Mouse (Mus musculus) hindbrain, embryonic 10.5 days (tissue): ENCODE data around the gene Dusp23. TPM values are rescaled to one million over a fixed set of nuclear protein-coding genes. Genes with fewer than 3 reads are reported as not detected.

Experiments used
- DNase-seq: peaks from one replicate; pipeline ENCODE4 v3.0.0-alpha.2; 2017; ENCODE audit warnings: low spot score
- H3K27ac ChIP-seq: fragments of 300-500 bp; sonication (generic); 2 replicates; pipeline ENCODE4 v1.5.1; 2016; ENCODE audit warnings: mild to moderate bottlenecking, moderate library complexity
- H3K27me3 ChIP-seq: fragments of 300-500 bp; sonication (generic); 2 replicates; pipeline ENCODE4 v1.6.1; 2016; ENCODE audit warnings: mild to moderate bottlenecking; ENCODE audit not compliant: poor library complexity, insufficient read depth, severe bottlenecking
- H3K36me3 ChIP-seq: fragments of 300-500 bp; sonication (generic); 2 replicates; pipeline ENCODE4 v1.6.1; 2016; ENCODE audit warnings: mild to moderate bottlenecking, moderate library complexity
- H3K4me1 ChIP-seq: fragments of 300-500 bp; sonication (generic); replicated peaks from 2 replicates; pipeline ENCODE4 v1.6.1; 2016; ENCODE audit warnings: mild to moderate bottlenecking
- H3K4me3 ChIP-seq: fragments of 300-500 bp; sonication (generic); 2 replicates; pipeline ENCODE4 v1.5.1; 2016; ENCODE audit warnings: mild to moderate bottlenecking, moderate library complexity
- H3K9me3 ChIP-seq: fragments of 300-500 bp; sonication (generic); 2 replicates; pipeline ENCODE4 v1.6.1; 2016; ENCODE audit warnings: mild to moderate bottlenecking, moderate library complexity
- WGBS: fragments of 180-500 bp; shearing (Covaris S2); methylation state at CpG from one replicate; pipeline ENCODE4 v1.1.7; 2016; 5-methylcytosine and 5-hydroxymethylcytosine counted together
- polyA plus RNA-seq: library from polyadenylated mRNA; unstranded; fragments of >200 nt; fragmentation: Nextera tagmentation; extraction: Ambion mirVana; gene quantifications from 2 replicates; pipeline ENCODE4 v1.2.1, GENCODE M21; 2016

Gene Dusp23
- 8.4 and 10.2 TPM in 2 replicates for polyA plus RNA-seq

DNA sequence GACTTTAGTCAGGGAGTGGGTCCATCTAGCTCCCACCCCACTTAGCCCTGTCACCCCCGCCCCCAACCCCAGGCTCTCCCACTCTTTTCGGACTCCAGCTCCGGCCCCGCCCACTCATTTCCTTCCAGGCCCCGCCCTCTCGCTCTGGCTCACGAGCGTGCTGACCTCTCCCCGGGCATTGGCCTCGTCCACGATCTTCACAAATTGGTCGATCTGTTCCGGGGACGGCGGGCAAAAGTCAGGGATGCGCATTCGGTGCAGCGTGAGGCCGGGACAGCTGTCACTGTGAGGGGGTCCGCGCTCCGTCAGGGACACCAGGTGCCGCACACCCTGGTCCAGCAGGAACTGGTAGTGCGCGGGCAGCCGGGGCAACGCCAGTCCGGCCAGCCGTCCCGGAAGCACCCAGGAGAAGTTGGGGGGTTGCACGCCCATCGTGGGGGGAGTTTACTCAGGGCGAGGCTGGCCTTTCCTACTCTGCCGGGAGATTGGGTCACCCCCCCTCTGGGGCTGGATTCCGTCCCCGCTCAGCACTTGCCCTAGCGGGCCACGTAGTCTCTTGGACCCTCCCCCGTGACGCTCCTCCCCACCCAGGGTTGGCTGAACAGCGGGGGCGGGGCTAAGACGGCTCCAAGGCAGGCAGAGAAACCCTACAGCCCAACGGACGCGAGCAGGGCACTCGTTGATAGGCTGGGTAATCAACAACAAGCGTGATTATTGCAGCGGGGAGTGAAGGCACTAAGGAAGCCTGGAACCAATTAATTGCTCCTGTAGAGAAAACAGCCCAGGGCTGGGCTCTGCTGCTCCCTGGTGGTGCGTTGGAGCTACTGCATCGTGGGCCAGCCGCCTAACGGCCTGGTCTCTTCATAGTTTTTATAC lies at the start of gene Dusp23:
Gene Dusp23 (minus strand): TSS at position 512 of the 876 bp plus-strand sequence.
- H3K4me1 ChIP-seq = peaks cover 15% of the 10 kb centered on the region; the same call in 1 of the 2 replicates
- H3K9me3 ChIP-seq = no peaks in the 10 kb centered on the region
- H3K27me3 ChIP-seq = no peaks in the 10 kb centered on the region
- peak within 1 kb of the TSS; percentile 82 for H3K4me3 ChIP-seq
- no peaks in the 10 kb centered on the region for H3K36me3 ChIP-seq
- peak; percentile 96 for DNase-seq
- WGBS = under 1% methylated on average over 53 of the region's 53 CpGs
- peak within 1 kb of the TSS; percentile 92 for H3K27ac ChIP-seq

DNA sequence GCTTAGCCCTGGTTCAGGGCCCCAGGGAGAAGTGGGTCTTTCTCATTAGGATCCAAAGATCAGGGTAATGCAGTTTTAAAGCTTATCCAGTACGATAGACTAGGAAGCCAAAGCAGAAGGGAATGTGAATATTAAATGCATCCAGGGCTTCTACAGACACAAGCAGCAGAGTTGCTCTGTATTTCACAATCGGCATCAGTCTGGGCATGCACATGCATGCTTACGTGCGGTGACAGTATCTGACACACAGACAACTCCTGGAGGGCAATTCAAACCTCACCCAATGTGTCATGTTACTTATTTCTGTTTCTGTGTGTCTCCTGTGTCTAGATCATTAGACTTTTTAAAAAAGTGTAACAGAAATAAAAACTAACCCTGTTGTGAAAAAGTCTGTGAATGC lies 48.0 kb upstream of the Dusp23 start:
- DNase-seq = no peak
- no peaks in the 10 kb centered on the region for H3K9me3 ChIP-seq
- WGBS = 90% methylated on average over 4 of the region's 4 CpGs
- H3K27ac ChIP-seq = no peak overlapping the region
- no peak overlapping the region for H3K4me3 ChIP-seq
- no peaks in the 10 kb centered on the region for H3K36me3 ChIP-seq
- no peaks in the 10 kb centered on the region for H3K27me3 ChIP-seq
- no peaks in the 10 kb centered on the region for H3K4me1 ChIP-seq

DNA sequence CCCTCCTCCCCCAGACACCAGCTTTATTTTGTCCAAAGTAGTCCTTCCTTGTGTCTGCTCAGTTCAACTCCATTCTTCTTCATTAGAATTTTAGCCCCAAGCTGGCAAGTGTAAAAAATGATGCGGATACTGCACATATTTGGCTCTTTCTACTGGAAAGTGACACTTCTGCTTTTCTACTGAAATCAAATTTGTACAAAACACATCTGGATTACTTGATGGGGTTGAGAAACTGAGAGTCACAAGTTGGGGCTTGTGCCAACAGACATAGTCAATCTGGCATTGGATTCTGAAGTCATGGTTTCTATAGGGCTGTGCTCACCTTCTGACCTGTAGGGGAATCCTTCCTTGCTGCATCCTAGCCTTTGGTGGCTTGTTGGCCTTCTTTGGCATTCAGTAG lies 38.0 kb upstream of the Dusp23 start:
- no peak for DNase-seq
- 97% methylated on average over 1 of the region's 1 CpGs for WGBS

DNA sequence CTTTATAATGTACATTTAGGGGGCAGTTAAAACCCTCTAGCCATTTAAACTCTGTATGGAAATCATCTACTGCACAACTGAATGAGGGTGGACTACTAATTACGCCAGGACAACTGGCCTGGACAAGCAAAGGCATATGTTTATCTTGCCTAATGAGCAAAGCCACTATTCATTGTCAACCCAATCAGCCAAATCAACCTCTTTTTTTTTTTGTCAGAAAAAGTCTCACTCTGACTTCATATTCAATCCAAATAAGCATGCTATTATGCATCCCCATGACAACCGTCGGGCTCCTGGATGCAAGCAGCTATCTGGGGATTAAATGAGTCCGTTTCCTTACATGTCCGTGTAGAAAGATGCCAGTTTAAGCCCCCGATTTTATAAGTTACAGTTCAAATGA lies 34.8 kb upstream of the Dusp23 start:
- Histone ChIP-seq H3K27me3 (no peaks in the 10 kb centered on the region), H3K27ac (no peak overlapping the region), H3K4me3 (no peak overlapping the region), H3K9me3 (no peaks in the 10 kb centered on the region), H3K4me1 (no peaks in the 10 kb centered on the region), H3K36me3 (no peaks in the 10 kb centered on the region)
- DNase-seq = no peak
- WGBS = 71% methylated on average over 6 of the region's 6 CpGs

More for the DNA sequence above, 38.0 kb upstream of the Dusp23 start:
- Histone ChIP-seq H3K4me3 (no peak overlapping the region), H3K4me1 (no peaks in the 10 kb centered on the region), H3K27me3 (no peaks in the 10 kb centered on the region), H3K9me3 (no peaks in the 10 kb centered on the region), H3K27ac (no peak overlapping the region), H3K36me3 (no peaks in the 10 kb centered on the region)

DNA sequence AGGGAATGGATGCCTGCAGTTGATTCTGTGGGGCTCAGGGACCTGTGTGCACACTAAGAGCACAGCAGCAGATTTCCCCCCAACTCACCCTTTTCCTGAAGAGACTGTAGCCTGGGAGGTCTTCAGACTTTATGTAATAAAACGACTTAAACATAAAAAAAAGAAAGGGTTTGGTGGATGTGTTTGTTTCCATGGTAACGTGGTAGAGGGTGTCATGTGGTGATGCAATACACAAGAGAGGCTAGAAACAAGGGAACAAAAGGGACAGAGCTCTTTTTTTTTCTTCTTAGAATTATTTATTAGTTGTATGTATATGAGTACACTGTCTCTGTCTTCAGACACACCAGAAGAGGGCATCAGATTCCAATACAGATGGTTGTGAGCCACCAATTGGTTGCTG lies 32.7 kb upstream of the Dusp23 start:
- DNase-seq = no peak
- Histone ChIP-seq H3K4me1 (no peaks in the 10 kb centered on the region), H3K27me3 (no peaks in the 10 kb centered on the region), H3K9me3 (no peaks in the 10 kb centered on the region), H3K36me3 (no peaks in the 10 kb centered on the region), H3K4me3 (no peak overlapping the region), H3K27ac (no peak overlapping the region)
- WGBS = 67% methylated on average over 2 of the region's 2 CpGs

DNA sequence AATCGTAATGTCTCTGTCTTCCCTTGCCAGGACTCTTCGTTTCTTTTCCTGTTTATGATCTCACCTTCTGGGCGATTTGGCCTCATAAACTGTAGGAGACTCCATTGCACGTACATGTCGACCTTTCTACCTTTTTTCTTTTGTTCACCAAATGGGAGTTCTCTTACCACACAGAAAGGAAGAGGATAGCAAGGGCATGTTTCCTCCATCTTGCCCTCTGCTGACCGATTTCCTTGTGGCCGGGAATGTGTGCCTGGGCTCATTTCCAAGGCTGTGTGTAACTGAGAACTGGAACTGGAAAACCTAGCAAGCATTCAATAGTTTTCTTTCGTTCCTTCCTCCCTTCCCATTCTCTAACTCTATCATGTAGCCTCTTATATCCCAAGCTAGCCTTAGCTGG lies 26.9 kb upstream of the Dusp23 start:
- no peak for DNase-seq
- WGBS = 91% methylated on average over 8 of the region's 8 CpGs
- Histone ChIP-seq H3K27ac (no peak overlapping the region), H3K9me3 (no peaks in the 10 kb centered on the region), H3K27me3 (no peaks in the 10 kb centered on the region), H3K4me3 (no peak overlapping the region), H3K4me1 (no peaks in the 10 kb centered on the region), H3K36me3 (no peaks in the 10 kb centered on the region)

DNA sequence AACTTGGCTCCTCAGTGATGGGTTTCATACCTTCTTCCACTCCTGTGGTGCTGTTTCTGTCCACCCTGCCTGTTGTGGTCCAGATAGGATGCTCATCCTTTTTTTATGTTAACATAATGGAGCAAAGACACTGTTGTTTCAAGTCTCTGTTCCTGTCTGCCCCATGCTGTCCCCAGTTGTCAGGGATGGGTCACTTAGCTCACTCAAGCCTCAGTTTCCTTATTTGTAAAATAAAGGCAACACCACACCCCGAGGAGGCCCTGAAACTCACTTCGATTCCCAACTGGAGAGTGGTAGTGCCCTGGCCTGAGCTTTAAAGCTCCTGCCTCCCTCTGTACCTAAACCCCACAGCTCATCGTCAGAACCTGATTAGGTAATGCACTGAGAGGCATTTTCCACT lies 24.5 kb upstream of the Dusp23 start:
- Histone ChIP-seq H3K4me3 (no peak overlapping the region), H3K9me3 (no peaks in the 10 kb centered on the region), H3K27me3 (no peaks in the 10 kb centered on the region), H3K36me3 (no peaks in the 10 kb centered on the region), H3K4me1 (no peaks in the 10 kb centered on the region), H3K27ac (no peak overlapping the region)
- 56% methylated on average over 3 of the region's 3 CpGs for WGBS
- no peak for DNase-seq

DNA sequence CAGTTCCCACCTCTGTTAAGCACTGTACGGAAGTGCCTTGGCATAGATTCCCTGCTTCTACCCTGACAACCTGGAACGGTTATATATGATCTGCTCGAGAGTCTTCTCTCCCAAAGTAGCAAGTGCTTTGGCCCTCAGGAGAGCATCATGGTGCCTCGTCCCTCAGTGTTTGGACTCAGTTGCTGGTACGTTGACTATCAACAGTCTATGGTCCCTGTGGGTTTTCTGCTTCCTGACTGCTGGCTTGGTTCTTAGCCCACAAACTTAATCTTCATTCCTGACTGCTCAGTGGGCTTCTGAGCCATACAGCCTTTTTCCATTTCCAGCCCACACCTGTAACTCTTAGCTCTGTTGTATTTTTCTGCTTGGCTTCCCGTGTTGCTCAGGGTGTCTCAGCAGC lies 21.1 kb upstream of the Dusp23 start:
- no peak for DNase-seq
- 81% methylated on average over 6 of the region's 6 CpGs for WGBS
- no peak overlapping the region for H3K4me3 ChIP-seq
- H3K27ac ChIP-seq = no peak overlapping the region
- no peaks in the 10 kb centered on the region for H3K36me3 ChIP-seq
- H3K27me3 ChIP-seq = no peaks in the 10 kb centered on the region
- no peaks in the 10 kb centered on the region for H3K4me1 ChIP-seq
- no peaks in the 10 kb centered on the region for H3K9me3 ChIP-seq

DNA sequence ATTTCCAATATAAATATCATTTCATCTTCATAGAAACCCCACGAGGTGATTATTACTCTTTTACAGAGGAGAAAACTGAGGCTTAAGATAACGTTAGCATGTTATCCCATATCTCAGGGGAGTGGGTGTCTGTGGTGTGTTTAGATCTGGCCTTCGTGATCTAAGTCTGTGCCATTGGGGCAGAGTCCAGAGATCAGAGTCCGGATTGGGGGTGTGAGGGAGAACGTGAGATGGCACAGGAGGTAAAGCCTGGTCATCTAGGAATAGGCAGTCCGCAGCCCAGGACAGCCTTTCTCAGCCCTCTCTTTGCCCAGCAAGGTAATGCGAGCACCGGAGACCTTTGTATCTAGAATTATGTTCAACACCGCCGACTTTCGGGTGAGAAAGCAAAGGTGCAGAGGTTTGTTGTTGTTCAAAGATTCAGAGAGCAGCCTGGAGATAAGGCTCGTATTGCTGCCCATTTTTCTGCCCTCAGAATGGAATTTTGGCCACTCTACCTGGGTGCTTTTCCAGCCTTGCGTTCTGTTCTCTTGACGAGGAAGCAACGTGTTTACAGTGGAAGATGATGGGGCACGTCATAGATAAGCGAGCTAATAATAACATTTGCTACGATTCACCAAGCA lies 19.4 kb upstream of the Dusp23 start:
- 89% methylated on average over 18 of the region's 18 CpGs for WGBS
- Histone ChIP-seq H3K27me3 (no peaks in the 10 kb centered on the region), H3K4me3 (no peak overlapping the region), H3K36me3 (no peaks in the 10 kb centered on the region), H3K4me1 (no peaks in the 10 kb centered on the region), H3K27ac (no peak overlapping the region), H3K9me3 (no peaks in the 10 kb centered on the region)
- no peak for DNase-seq

DNA sequence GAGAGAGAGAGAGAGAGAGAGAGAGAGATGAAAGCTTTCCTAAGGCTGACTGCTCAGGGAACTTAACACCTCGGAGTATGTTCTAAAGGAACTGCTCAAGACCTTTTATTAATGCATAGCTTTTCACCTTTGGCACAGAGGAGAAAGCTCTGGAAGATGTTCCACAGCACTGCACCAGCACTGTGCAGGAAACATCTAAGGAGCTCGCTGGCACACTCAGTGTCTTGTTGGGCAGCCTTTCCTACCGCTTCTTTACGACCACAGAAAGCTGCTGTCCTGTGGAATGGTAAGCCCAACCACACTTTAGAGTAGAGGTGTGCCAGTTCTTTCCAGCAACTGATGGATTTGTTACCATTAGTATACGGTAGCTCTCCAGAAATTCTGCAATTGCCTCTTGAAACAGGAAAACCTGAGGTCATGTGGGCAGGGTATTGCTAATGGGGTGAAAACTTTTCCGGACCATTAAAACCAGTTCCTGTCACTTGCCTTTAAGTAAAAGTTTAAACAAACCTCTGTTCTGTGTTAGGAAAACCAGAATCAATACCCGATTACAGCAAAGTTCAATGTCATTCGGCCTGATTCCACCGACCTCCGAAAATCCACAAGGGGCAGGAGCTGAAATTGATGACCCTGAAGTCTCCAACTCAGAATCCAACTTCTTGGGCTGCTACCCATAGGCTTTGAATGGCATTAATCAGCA lies 18.7 kb upstream of the Dusp23 start:
- Histone ChIP-seq H3K27me3 (no peaks in the 10 kb centered on the region), H3K27ac (no peak overlapping the region), H3K4me3 (no peak overlapping the region), H3K4me1 (no peaks in the 10 kb centered on the region), H3K9me3 (no peaks in the 10 kb centered on the region), H3K36me3 (no peaks in the 10 kb centered on the region)
- WGBS = 86% methylated on average over 10 of the region's 10 CpGs
- no peak for DNase-seq

DNA sequence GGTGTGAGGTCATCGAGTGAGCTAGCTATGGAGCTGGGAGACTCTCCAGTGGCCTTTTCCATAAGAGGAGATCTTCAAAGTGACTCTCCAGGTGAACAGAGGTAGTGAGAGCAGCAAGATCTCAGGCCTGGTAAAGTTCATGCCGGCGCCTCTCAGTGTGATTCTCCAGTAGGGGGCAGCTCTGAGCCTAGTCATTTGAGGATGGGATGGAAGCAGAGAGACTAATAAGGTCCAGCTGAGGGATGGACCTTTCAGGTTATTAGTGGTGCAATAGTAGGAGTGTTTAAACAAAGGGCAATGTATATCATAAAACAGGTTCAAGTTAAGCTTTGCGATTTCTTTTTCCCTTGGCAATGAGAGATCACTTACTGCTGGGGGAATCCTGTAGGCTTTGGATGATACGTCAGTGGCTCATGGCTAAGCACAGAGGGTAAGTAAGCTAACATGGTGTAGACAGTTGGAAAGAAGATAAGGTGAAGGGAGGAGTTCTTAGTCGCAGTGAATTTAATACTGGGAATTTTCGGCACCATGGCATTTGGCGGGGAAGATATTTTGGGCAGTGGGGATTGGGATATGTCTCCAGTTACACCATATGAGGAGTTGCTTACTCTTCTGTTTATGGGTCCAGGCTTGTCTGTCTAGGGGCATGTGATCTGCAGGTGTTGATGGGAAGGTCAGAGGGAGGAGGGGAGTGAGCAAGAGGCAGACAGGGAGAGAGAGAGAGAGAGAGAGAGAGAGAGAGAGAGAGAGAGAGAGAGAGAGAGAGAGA lies 17.9 kb upstream of the Dusp23 start:
- Histone ChIP-seq H3K9me3 (no peaks in the 10 kb centered on the region), H3K4me1 (no peaks in the 10 kb centered on the region), H3K36me3 (no peaks in the 10 kb centered on the region), H3K27ac (no peak overlapping the region), H3K4me3 (no peak overlapping the region), H3K27me3 (no peaks in the 10 kb centered on the region)
- WGBS = 58% methylated on average over 8 of the region's 8 CpGs
- peak; percentile 35 for DNase-seq

DNA sequence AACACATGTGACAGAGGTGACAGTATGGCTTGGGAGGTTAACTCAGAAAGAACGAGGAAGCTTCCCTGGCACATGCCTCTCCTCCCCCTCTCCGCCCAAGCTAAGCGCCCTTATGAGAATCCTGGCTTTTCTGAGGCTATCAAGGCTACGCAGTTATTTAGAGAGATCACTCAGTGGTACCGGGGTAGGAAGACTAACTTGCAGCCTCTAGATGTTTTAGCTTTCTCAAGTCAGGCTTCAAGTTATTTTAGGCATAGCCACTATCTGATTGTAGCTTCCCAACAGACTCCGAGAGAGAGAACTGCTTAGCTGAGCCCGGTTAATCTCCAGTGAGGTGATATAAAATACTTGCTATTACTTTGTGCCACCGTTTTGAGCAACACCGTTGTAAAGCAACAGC lies 16.6 kb upstream of the Dusp23 start:
- no peaks in the 10 kb centered on the region for H3K9me3 ChIP-seq
- no peaks in the 10 kb centered on the region for H3K4me1 ChIP-seq
- no peaks in the 10 kb centered on the region for H3K36me3 ChIP-seq
- DNase-seq = no peak
- H3K4me3 ChIP-seq = no peak overlapping the region
- no peak overlapping the region for H3K27ac ChIP-seq
- 86% methylated on average over 9 of the region's 9 CpGs for WGBS
- no peaks in the 10 kb centered on the region for H3K27me3 ChIP-seq
